Mouse (Mus musculus) spleen, adult 18-20 months (tissue): ENCODE results near the gene Syt10.
"Not testable (repeated sequence)": the region's sequence is repeated elsewhere in the genome, so short reads cannot be mapped to it uniquely, and the experiment has no call there.

Source experiments
- DNase-seq, 2 experiments: peaks; one replicate each; pipeline ENCODE4 v3.0.0; 2022; ENCODE audit warnings: mixed read lengths in 2 of 2

Gene Syt10

GRCm38 (mm10) chr15:89841364-89842017, at the start of gene Syt10:
Syt10 (minus strand) TSS chr15:89841860.
- no peak for DNase-seq

- no peak for DNase-seq
Measured at GRCm38 (mm10) chr15:89883799-89884198, 42.1 kb upstream of the Syt10 start.

GRCm38 (mm10) chr15:89878981-89879380, 37.3 kb upstream of the Syt10 start:
- no peak for DNase-seq

GRCm38 (mm10) chr15:89816098-89816497, 25.6 kb downstream of the Syt10 start:
- no peak for DNase-seq

- no peak for DNase-seq
Measured at GRCm38 (mm10) chr15:89804478-89804877, 37.2 kb downstream of the Syt10 start.

GRCm38 (mm10) chr15:89779928-89780327, 61.7 kb downstream of the Syt10 start:
- no peak for DNase-seq

- DNase-seq = not testable (repeated sequence)
Measured at GRCm38 (mm10) chr15:89766016-89766415, 75.6 kb downstream of the Syt10 start.

- no peak for DNase-seq
Measured at GRCm38 (mm10) chr15:89733611-89734010, 108.0 kb downstream of the Syt10 start.
